Mouse (Mus musculus) spleen, adult 2 months (tissue): Measurements from ENCODE around the gene AA467197.

Experiments
- CTCF ChIP-seq: fragments of 200-500 bp; IDR thresholded peaks from 2 replicates; pipeline ENCODE4 v1.5.1; 2011; ENCODE audit warnings: mild to moderate bottlenecking, inconsistent platforms; ENCODE audit not compliant: insufficient read depth, insufficient read length, insufficient replicate concordance; ENCODE audit errors: extremely low read depth
- POLR2A ChIP-seq: fragments of 200-500 bp; IDR thresholded peaks from 2 replicates; pipeline ENCODE4 v1.6.1; 2011; ENCODE audit warnings: low read depth, low read length, inconsistent platforms

- TF ChIP-seq CTCF (no peak), POLR2A (no peak)
These were observed 10.9 kb upstream of the AA467197 start for GRCm38 (mm10) chr2:122625930-122626329.
